Mouse (Mus musculus): ENCODE data around the gene Efhb. TPM values are rescaled to one million over a fixed set of nuclear protein-coding genes. Genes with fewer than 3 reads are reported as not detected.

Efhb gene
- polyA plus RNA-seq, 1 experiment from 2014 or later: 0.44 TPM

- peak; percentile 74 for TF ChIP-seq CTCF (IDR thresholded peaks at IDR 0.05; ENCODE audit: low read depth)
- no peak for TF ChIP-seq EP300 (optimal IDR thresholded peaks at IDR 0.05)
- Histone ChIP-seq H3K27me3 (ENCODE audit: control insufficient read depth, insufficient read depth, low read length) (no peaks in the 10 kb centered on the region), H3K4me2 (replicated peaks; ENCODE audit: low read depth) (no peak overlapping the region), H3K9ac (ENCODE audit: low read length) (no peak overlapping the region), H3K9me3 (ENCODE audit: control insufficient read depth, low read length) (no peaks in the 10 kb centered on the region), H3K27ac (replicated peaks) (no peak overlapping the region), H3K4me1 (replicated peaks; ENCODE audit: control insufficient read depth, insufficient read depth) (no peaks in the 10 kb centered on the region), H3K36me3 (ENCODE audit: control insufficient read depth, insufficient read depth, low read length) (no peaks in the 10 kb centered on the region), H3K4me3 (ENCODE audit: low read depth, low read length) (no peak overlapping the region)
- 38% methylated on average over 4 of the region's 4 CpGs for WGBS
- DNase-seq (ENCODE audit: low spot score) (peak; percentile 17), ATAC-seq (ENCODE audit: low FRiP score, low TSS enrichment) (no peak)
Observed at GRCm38 (mm10) chr17:53389507-53389906, 73.6 kb downstream of the Efhb start.

- ATAC-seq (ENCODE audit: low FRiP score, low TSS enrichment) (no peak), DNase-seq (ENCODE audit: low spot score) (no peak)
- H3K36me3 ChIP-seq (ENCODE audit: control insufficient read depth, insufficient read depth, low read length): no peaks in the 10 kb centered on the region
- H3K27me3 ChIP-seq (ENCODE audit: control insufficient read depth, insufficient read depth, low read length): no peaks in the 10 kb centered on the region
- no peak overlapping the region for H3K9ac ChIP-seq (ENCODE audit: low read length)
- 34% methylated on average over 6 of the region's 6 CpGs for WGBS
- H3K4me1 ChIP-seq (replicated peaks; ENCODE audit: control insufficient read depth, insufficient read depth): no peaks in the 10 kb centered on the region
- H3K4me3 ChIP-seq (ENCODE audit: low read depth, low read length): no peak overlapping the region
- H3K27ac ChIP-seq (replicated peaks): no peak overlapping the region
- TF ChIP-seq CTCF (IDR thresholded peaks at IDR 0.05; ENCODE audit: low read depth) (peak; percentile 72), EP300 (optimal IDR thresholded peaks at IDR 0.05) (no peak)
- no peaks in the 10 kb centered on the region for H3K9me3 ChIP-seq (ENCODE audit: control insufficient read depth, low read length)
- no peak overlapping the region for H3K4me2 ChIP-seq (replicated peaks; ENCODE audit: low read depth)
Observed at GRCm38 (mm10) chr17:53387581-53388473, 75.3 kb downstream of the Efhb start.

GRCm38 (mm10) chr17:53386863-53387262 lies 76.3 kb downstream of the Efhb start:
- H3K36me3 ChIP-seq (ENCODE audit: control insufficient read depth, insufficient read depth, low read length): no peaks in the 10 kb centered on the region
- no peaks in the 10 kb centered on the region for H3K27me3 ChIP-seq (ENCODE audit: control insufficient read depth, insufficient read depth, low read length)
- 66% methylated on average over 6 of the region's 6 CpGs for WGBS
- no peak for ATAC-seq (ENCODE audit: low FRiP score, low TSS enrichment)
- no peak for TF ChIP-seq CTCF (IDR thresholded peaks at IDR 0.05; ENCODE audit: low read depth)
- no peak for TF ChIP-seq EP300 (optimal IDR thresholded peaks at IDR 0.05)
- no peaks in the 10 kb centered on the region for H3K9me3 ChIP-seq (ENCODE audit: control insufficient read depth, low read length)
- no peak overlapping the region for H3K4me2 ChIP-seq (replicated peaks; ENCODE audit: low read depth)
- no peak overlapping the region for H3K9ac ChIP-seq (ENCODE audit: low read length)
- no peak overlapping the region for H3K27ac ChIP-seq (replicated peaks)
- no peak overlapping the region for H3K4me3 ChIP-seq (ENCODE audit: low read depth, low read length)
- H3K4me1 ChIP-seq (replicated peaks; ENCODE audit: control insufficient read depth, insufficient read depth): no peaks in the 10 kb centered on the region
- no peak for DNase-seq (ENCODE audit: low spot score)

GRCm38 (mm10) chr17:53364111-53364510 lies 99.0 kb downstream of the Efhb start:
- ATAC-seq (ENCODE audit: low FRiP score, low TSS enrichment): no peak
- Histone ChIP-seq H3K4me2 (replicated peaks; ENCODE audit: low read depth) (no peak overlapping the region), H3K27me3 (ENCODE audit: control insufficient read depth, insufficient read depth, low read length) (no peaks in the 10 kb centered on the region), H3K9me3 (ENCODE audit: control insufficient read depth, low read length) (no peaks in the 10 kb centered on the region), H3K4me1 (replicated peaks; ENCODE audit: control insufficient read depth, insufficient read depth) (no peaks in the 10 kb centered on the region), H3K27ac (replicated peaks) (no peak overlapping the region), H3K9ac (ENCODE audit: low read length) (no peak overlapping the region), H3K4me3 (ENCODE audit: low read depth, low read length) (no peak overlapping the region), H3K36me3 (ENCODE audit: control insufficient read depth, insufficient read depth, low read length) (no peaks in the 10 kb centered on the region)
- 90% methylated on average over 6 of the region's 6 CpGs for WGBS
- no peak for TF ChIP-seq CTCF (IDR thresholded peaks at IDR 0.05; ENCODE audit: low read depth)
- no peak for TF ChIP-seq EP300 (optimal IDR thresholded peaks at IDR 0.05)
- no peak for DNase-seq (ENCODE audit: low spot score)

Other genes starting within 250 kb of the Efhb start
- gene Rab5a, start 15.9 kb upstream of the Efhb start, polyA plus RNA-seq (2015; fragmentation: Nextera tagmentation; extraction: Ambion mirVana): 108 and 109 TPM in 2 replicates
- 0.12 and 0.22 TPM in 2 replicates for gene Pp2d1, start 76.1 kb upstream of the Efhb start, polyA plus RNA-seq (2015; fragmentation: Nextera tagmentation; extraction: Ambion mirVana)
- gene Kat2b, start 103.5 kb upstream of the Efhb start, polyA plus RNA-seq (2015; fragmentation: Nextera tagmentation; extraction: Ambion mirVana): 3.8 and 4.9 TPM in 2 replicates
- gene Sgo1, start 226.0 kb upstream of the Efhb start, polyA plus RNA-seq (2015; fragmentation: Nextera tagmentation; extraction: Ambion mirVana): 10.3 and 14.0 TPM in 2 replicates

Data from stomach, postnatal 0 days (tissue).